ENCODE assay signal across 8 mouse cellular contexts in genomic region chr7:45240633-45241388, GRCm38 (mm10). TPM values are rescaled to one million over a fixed set of nuclear protein-coding genes. Genes with fewer than 3 reads are reported as not detected.
DNase-seq lines count a peak whose midpoint lies in the region; TF ChIP-seq lines count a peak whose summit lies in the region.

Gene Slc6a16, plus strand, starts transcription at chr7:45241085.

- intact Hi-C loops in heart, postnatal 10 days (cut with DNase I), result no loop called here

- H3K36me3 ChIP-seq in small intestine, adult 2 months (ENCODE audit: control insufficient read depth, insufficient read depth, low read length), result no peaks in the 10 kb centered on the region

- WGBS in bone marrow, adult 2 months, result 86% methylated on average over 53 of the region's 53 CpGs
- 35% methylated on average over 53 of the region's 53 CpGs for WGBS in small intestine, adult 2 months

- DNase-seq in cerebellum, postnatal 25 days, result peak; percentile 32 to 52
- no peak for DNase-seq in cerebellum, adult 9-11 months
- peak; percentile 28 to 47 for DNase-seq in heart, postnatal 10 days
- DNase-seq in layer of hippocampus, adult 18-20 months (ENCODE audit: low spot score in 2 of 2), result peak; percentile 46 to 62
- peak; percentile 42 for DNase-seq in lung, postnatal 10 days
- no peak for DNase-seq in urinary bladder, adult 2 months (ENCODE audit: low spot score)

- TF ChIP-seq POLR2A in bone marrow, adult 2 months (IDR thresholded peaks at IDR 0.05; ENCODE audit: borderline replicate concordance, control insufficient read depth, low read depth, low read length), result no peak
- TF ChIP-seq POLR2A in small intestine, adult 2 months (IDR thresholded peaks at IDR 0.05; ENCODE audit: low read depth, low read length), result no peak

- no peak for TF ChIP-seq CTCF in bone marrow, adult 2 months (IDR thresholded peaks at IDR 0.05; ENCODE audit: control insufficient read depth, insufficient read depth, low read length)
- no peak for TF ChIP-seq CTCF in small intestine, adult 2 months (IDR thresholded peaks at IDR 0.05; ENCODE audit: extremely low read depth, insufficient read length, insufficient replicate concordance, low read depth, low read length)

- no peak within 1 kb of the TSS for H3K4me3 ChIP-seq in bone marrow, adult 2 months (replicated peaks; ENCODE audit: control insufficient read depth, low read depth, low read length)
- H3K4me3 ChIP-seq in small intestine, adult 2 months (ENCODE audit: low read depth, low read length), result peak within 1 kb of the TSS; percentile 23; the same call in 1 of the 2 replicates

- peaks cover 5% of the 10 kb centered on the region; the same call in 1 of the 2 replicates for H3K27me3 ChIP-seq in small intestine, adult 2 months (ENCODE audit: control insufficient read depth, insufficient read depth, low read length)

- H3K27ac ChIP-seq in bone marrow, adult 2 months (ENCODE audit: control insufficient read depth, insufficient read depth, low read depth, low read length, poor library complexity), result peak within 1 kb of the TSS; percentile 94; the same call in 1 of the 2 replicates
- H3K27ac ChIP-seq in small intestine, adult 2 months (ENCODE audit: insufficient read depth, low read depth, low read length), result no peak within 1 kb of the TSS

- peaks cover 4% of the 10 kb centered on the region; the same call in 1 of the 2 replicates for H3K4me1 ChIP-seq in bone marrow, adult 2 months (ENCODE audit: control insufficient read depth, insufficient read depth, low read length)
- peaks cover 6% of the 10 kb centered on the region for H3K4me1 ChIP-seq in small intestine, adult 2 months (ENCODE audit: control insufficient read depth, insufficient read depth, insufficient read length, low read length)

RNA-seq across cellular contexts. Expression of gene Slc6a16, which starts in this region (rescaled TPM):
- not detected in 2 replicates for polyA plus RNA-seq in bone marrow, adult 2 months (2011; ENCODE audit: insufficient read depth, insufficient read length, low replicate concordance, missing spikeins)
- total RNA-seq in heart, postnatal 10 days (2021), result not detected
- total RNA-seq in layer of hippocampus, adult 18-20 months (2021), result 1 to 10 TPM; 1.3 to 2.6 TPM
- polyA plus RNA-seq in small intestine, adult 2 months (2012; rRNA removed), result not detected in 2 replicates
- polyA plus RNA-seq in urinary bladder, adult 2 months (2012; rRNA removed), result not detected in 2 replicates

Comparison
In these comparisons a context has a peak if more than half of its experiments do, and no peak if none do; other contexts are left out.
1. DNase-seq: peak in cerebellum, postnatal 25 days (2 of 2), layer of hippocampus, adult 18-20 months (2 of 2) and lung, postnatal 10 days (single experiment); none in cerebellum, adult 9-11 months (single experiment) and urinary bladder, adult 2 months (single experiment).
2. Peak in DNase-seq in heart, postnatal 10 days; RNA of the gene not detected or under 1 TPM.